Mouse (Mus musculus) spleen, adult 12 weeks (tissue): ENCODE measurements around the gene Il11.
A peak's percentile ranks its signal among the peaks of the same experiment; 100 is the strongest.

ENCODE experiments used
- DNase-seq: peaks from one replicate; pipeline ENCODE4 v3.0.0; 2022; ENCODE audit warnings: low spot score

The Il11 gene

GRCm38 (mm10) chr7:4788499-4789435, 6.1 kb upstream of the Il11 start:
- peak; percentile 48 for DNase-seq

GRCm38 (mm10) chr7:4783667-4784268, 1.1 kb upstream of the Il11 start:
- no peak for DNase-seq

- no peak for DNase-seq
Observed at GRCm38 (mm10) chr7:4782130-4782529, 529 bp downstream of the Il11 start.

DNA sequence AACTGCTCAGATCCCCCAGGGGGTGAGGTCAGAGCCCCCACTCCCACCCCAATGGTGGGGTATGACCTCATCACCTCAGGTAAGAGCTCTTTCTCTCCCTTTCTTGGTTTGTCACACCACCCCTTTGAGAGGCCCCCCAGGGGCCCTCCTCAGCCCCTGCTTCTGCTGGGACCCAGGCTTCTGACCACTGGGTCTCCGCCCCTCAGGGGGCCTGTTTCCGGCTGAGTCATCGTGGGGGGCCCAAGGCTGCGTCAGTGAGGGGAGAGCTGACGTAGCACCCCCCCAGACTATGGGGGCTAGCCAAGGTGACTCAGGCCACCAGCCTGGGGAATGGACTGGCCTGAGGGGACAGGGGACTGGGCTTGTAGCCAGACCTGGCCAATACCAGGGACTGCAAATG, 2.7 kb downstream of the Il11 start:
- DNase-seq, result no peak

DNA sequence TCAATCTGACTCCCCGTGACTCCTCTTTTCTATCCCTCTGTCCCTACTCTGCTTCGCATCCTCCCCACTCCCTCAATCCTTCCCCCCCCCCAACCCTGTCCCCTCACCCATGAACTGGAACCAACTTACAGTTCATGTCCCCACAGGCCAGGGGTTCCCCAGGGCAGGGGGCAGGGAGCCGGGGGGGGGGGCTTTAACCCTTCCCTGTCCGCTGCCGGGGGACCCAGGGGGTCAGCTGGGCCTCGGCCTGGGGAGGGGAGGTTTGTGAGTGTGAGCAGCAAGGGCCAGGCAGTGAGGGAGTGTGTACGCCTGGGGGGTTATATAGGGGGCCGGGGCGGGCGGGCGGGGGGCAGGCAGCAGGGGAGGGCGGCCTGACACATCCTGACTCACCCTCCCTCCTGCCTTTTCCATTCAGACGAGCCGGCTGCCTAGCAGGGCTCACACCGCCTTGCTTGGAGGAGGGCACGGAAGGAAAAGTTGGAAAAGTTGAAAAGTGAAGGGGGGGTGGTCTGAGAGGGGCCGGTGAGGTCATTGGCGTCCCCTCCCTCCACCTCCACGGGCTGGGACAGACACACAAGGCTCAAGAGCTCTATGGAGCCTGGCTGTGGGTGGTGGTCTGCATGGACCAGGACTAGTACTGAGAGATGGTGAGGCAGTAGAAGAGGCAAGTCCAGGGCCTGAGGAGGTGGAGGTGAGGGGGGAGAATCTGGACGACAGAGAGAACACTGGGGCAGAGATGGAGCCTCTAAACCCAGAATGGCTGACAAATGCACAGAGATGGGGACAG, 4.6 kb downstream of the Il11 start:
- no peak for DNase-seq

DNA sequence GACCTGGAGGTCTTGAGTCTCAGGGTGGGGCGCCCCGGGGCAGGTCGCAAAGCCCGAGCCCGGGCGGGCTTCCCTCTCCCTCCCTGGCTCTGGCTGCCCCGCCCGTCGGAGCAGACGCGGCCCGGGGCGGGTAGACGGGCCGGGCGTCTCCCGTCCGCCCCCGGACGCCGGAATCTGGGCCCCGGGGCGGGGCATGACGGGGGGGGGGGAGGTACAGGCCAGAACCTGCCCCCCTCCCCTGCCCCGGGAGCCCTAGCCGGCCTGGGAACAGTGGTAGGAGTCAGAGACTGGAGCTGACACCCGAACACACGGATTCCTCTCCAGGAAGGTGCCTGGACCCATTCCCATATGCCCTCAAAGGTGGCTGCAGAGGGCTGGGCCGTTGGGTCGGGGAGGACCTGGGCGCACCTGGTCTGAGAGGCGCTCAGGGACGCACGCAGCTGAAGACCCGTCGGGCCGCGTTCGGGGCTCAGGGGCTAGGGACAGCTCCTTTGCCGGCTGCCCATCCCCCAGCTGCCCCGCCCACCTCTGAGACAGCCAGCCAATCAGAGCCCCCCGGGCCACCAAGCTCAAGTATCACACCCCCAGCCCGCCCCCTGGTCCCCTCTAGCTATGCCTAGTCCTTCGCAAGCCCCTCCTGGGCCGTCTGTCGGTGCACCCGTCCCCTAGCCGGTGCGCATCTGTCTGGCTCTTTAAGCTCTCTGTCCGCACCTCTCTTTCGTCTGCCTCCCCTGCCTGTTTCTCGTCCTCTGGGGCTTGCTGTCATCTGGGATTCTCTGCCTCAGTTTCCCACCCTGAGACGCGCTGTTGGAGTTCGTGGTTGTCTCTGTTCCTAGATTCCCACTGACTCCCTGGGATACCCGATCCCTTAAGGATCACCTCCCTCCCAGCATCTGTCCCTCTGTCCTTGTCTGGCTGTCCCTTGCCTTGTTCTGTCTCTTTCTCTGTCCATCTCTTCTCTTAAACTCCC, 5.5 kb downstream of the Il11 start:
- DNase-seq, result no peak

DNA sequence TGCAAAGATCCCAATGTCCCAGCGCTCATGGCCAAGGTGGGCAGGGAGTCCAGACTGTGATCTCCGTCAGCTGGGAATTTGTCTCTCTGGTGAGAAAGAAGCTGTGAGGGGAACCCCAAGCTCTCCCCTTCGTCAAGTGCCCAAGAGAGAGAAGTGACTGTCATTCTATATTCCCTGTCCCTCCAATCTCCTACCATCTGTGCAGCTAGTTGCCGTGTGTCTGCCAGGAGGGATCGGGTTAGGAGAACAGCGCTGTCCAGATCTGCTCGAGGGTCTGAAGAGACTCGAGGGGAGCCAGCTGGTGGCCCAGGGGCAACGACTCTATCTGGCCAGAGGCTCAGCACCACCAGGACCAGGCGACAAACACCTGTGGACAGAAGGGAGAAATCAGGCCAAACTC, 6.5 kb downstream of the Il11 start:
- DNase-seq, result no peak

GRCm38 (mm10) chr7:4771202-4771601, 11.5 kb downstream of the Il11 start, which contains the start of gene Fam71e2:
TSS of gene Fam71e2 (minus strand) at chr7:4771302.
- no peak for DNase-seq

DNA sequence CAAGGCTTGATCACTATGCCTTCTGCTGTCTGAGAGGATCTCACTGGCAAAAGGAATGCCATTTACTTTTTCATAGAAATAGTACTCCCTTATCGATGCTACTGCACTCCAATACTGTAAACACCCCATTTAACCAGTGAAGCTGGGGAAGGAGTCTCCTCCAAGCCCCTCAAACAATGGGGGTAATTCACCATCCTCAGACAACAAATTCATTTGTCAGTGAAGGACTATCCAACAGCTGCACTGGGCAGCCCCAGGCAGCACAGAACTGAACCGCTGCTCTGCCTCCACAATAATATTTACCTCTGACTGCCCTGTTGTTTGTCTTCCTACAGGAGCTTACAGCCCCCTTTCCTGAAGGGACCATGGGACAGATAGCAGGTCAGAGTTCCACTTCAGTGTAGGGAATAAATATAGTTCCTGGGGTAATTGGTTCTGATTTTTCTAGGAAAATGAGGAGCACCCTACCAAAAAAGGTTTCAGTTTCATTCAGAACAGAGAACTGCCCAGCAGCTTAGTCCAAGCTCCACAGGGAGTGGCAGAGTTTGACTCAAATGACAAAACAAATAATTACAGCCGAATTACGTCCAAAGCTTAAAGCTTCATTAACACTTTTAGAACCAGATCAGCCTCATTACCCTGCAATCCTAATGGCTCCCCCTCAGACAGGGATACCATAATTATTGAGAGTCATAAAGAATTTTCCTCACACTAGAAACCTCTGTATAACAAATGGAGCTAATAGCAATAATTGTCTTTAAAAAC, 17.5 kb downstream of the Il11 start:
- DNase-seq, result no peak

- no peak for DNase-seq
Observed at GRCm38 (mm10) chr7:4759670-4760069, 23.0 kb downstream of the Il11 start.

DNA sequence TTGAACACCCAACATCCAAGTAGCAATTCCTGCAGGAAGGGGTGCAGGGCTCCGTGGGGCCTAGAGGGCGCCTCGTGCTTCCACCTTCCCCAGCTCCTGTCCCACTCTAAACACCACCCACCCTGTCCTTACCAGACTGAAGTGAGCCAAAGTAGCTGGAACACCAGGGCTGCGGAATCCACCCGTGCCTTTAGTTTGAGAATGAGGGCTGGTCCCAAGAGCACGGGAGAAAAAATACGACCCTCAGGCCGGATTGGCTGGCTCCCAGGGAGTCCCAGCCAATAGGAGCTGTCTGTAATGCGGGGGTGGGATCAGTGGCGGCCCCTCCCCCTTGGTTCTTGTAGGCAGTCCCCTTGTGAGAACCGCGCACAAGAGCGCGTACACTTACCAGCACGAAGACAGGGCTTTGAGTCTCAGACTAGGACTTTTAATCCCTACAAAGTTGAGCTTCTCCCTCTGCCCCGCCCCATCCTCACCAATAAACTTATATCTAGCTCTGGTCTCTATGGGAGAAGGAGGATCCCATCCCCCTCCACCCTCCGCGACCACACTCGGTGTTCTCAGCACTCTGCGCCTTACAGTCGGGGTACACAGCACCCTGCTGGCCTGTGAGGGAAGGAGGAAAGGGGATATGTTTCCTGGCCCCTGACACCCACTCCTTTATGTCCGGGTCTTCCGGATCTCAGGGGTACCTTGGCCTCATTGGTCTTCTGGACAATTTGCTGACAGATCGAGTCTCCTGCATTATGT, 29.7 kb downstream of the Il11 start, which contains the start of gene Cox6b2:
Gene Cox6b2, minus strand, starts transcription at position 274 of the 750 bp plus-strand sequence.
- DNase-seq, result peak; percentile 62

- peak; percentile 66 for DNase-seq
Observed at GRCm38 (mm10) chr7:4751971-4752820, 30.5 kb downstream of the Il11 start.

DNA sequence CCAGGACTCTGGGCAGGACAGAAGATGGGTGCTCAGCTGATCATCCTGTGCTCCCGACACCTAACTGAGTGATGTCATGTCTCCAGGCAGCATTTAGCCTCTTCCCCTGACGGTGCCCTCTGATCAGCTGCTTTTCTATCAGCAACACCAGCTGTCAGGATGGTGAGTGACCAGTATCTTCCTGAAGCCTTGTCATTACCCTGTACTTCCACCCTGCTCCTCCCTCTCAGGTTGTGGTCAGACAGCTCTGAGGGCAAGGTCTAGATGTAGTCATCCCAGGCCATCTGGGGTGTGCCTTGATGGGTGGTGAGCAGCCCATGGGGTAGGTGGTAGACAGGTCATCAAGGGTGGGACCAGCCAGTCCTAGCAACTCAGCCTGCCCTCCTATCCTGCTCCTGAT, 33.5 kb downstream of the Il11 start:
- no peak for DNase-seq

DNA sequence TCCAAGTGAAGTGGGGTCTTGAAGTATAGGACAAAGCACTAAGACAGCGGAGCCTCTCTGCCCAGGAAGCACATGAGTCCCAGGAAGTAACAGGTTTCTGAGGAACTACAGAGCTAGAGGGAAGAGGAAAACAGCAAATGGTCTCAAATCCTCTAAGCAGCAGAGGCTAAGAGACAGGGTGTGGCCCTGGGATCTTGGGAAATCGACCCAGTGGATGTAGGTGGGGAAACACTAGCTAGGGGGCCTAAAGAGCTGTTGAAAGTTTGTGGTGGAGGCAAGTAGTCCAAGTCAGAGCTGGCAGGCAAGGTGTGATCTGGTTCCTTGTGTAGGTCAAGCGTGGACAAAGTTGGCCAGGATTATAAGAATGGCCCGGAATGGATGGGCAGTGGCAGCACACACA, 34.3 kb downstream of the Il11 start:
- no peak for DNase-seq

DNA sequence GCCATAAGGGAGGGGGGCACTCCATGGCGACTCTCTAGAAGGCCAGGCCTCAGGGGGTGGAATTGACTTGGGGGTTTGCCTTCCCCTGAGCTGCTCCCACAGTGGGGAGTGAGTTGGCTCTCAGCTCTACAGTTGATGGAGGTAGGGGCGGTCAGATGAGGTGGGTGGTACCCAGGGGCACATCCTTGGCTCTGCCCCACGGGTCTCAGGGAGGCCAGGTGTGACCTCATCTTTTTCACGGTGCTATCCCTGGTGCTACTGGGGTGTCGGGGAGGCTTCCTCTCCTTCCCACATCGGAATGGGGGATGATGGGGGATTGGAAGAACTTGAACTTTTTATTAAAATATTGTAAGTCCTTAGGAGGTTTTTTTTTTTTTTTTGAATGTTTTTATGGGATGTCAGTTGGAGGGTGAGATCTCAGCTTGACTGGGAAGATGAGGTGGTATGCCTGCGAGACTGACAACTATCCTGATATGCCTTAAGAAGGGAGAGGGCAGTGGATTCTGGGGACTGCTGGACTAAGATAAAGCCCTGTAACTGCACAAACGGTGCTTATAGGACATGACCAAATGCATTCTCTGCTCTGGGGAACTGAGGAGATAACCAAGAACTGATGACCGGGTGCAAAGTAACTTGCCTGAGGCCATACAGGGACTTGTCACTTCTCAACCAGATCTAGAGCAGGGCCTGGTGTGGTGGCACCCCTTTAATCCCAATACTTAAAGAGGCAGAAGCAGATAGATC, 35.3 kb downstream of the Il11 start:
- DNase-seq, result no peak

DNA sequence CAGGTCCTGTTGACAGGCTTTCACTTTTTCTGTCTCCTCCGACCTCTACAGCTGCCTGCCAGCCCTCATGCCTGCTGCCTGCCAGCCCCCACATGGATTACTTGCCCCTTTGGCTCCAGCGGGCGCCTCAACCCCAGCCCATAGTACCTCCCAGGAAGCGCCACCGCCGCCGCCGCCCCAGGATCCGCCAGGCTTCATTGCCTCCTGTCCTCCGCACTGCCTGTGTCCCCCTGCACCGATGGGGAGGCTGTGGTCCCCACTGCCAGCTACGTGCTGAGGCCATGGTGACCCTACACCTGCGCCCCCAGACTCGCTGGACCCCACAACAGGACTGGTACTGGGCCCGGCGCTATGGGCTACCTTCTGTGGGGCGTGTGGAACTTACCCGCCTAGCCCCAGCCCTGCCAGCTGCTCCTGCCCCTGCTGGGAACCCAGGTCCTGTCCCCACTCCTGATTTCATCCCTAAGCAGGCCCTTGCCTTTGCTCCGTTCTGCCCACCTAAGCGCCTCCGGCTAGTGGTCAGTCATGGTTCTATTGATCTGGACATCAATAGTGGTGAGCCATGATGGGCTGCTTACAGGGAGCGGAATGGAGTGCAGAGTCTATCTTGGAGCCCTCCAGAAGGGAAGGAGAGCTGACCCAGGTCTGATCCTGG, 36.2 kb downstream of the Il11 start:
- DNase-seq, result no peak

DNA sequence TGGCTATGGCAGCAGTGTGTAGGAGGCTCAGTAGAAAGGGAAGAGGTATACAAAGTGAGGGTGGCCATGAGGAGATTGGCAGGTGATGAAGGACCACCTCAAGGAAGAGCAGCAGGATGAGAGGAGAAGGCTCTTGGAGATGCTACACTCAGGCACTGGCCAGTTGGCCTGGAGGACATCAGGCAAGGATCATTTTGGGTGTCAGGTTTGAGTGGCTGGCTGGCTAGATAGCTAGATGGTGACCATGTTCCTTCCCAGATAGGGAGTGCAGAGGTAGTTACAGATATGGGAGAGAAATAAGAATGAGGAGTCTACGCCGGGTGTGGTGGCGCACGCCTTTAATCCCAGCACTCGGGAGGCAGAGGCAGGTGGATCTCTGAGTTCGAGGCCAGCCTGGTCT, 37.8 kb downstream of the Il11 start:
- no peak for DNase-seq

- no peak for DNase-seq
Observed at GRCm38 (mm10) chr7:4743354-4743753, 39.3 kb downstream of the Il11 start.
